Mouse (Mus musculus): ENCODE measurements at regions not wholly inside any gene's neighbourhood (a gene's known extent, or its start where the extent isn't known, plus 50 kb on each side); places are given as distances from the start of the nearest gene placed in this dataset.

DNA sequence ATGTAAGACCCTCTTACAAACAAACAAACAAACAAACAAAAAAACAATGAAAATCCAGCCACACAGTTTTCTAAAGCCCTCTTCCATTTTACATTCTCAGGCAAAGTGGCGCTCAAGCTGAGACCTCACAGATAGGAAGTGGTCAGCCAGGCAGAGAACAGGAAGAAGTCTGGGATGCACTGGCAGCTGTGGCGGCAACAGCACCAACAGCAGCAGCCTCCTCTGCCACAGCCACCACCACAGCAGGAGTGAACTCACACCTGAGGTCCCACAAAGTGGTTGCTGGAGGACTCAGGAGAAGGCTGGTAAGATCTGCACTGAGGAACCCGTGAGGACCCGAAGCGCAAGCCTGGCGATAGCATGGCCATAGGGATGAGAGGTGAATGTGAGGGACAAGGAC lies 156.3 kb downstream of the Grm4 start:
- no peak for DNase-seq (ENCODE audit: low spot score)

DNA sequence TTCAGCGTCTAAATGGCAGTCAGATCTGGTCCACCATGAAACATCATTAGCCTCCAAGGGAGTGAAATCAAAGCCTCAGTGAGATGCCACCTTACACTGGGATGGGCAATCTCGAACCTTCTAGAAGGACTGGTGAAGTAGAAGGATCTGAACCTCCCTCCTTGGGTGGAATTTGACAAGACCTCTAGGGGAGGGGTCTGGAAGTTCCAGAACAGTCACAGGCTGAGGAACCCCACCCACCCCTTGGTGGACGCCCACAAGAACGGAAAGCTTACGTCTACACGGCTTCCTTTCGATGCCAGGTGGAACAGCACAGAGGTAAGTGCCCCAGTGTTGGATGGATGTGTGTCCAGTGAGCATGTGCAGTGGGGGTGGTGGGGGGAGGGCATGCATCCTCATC lies 156.9 kb downstream of the Grm4 start:
- no peak for DNase-seq (ENCODE audit: low spot score)

DNA sequence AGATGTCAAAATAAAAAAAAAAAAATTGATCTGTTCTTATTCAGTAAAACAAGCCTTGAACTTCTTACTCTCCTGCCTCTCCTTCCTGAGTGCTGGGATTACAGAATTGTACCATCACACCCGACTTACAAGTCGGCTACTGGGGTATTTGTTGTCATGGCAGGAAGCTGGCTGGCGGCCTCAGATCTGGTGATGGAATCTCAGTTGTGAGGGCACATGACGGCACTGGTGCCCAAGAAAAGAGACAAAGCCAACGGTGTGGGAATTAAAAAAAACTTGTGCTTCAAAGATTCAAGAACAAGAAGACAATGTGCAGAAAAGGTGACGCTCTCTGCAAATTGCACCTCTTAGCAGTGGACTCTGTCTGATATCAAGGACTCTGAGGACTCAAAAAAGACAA lies 157.3 kb downstream of the Grm4 start:
- DNase-seq (ENCODE audit: low spot score): no peak

DNA sequence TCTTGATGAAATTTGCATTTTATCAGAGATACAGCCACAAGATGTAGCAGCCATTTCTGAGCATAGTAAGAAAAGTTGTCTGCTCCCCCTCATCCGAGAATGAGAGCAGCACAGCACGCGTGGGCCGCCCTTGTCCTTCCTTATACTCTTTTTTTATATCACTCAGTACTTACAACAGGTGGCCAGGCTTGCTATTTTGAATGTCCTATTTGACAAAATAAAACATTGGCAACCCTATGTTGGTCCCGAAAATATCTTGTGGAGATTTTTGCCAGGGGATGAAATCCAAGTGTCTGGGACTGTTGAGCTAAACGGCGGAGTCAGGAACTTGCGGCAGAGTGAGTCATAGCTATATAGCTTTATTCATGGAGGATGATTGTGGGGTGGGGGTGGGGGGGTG lies 158.0 kb upstream of the Lemd2 start:
- no peak for DNase-seq (ENCODE audit: low spot score)

DNA sequence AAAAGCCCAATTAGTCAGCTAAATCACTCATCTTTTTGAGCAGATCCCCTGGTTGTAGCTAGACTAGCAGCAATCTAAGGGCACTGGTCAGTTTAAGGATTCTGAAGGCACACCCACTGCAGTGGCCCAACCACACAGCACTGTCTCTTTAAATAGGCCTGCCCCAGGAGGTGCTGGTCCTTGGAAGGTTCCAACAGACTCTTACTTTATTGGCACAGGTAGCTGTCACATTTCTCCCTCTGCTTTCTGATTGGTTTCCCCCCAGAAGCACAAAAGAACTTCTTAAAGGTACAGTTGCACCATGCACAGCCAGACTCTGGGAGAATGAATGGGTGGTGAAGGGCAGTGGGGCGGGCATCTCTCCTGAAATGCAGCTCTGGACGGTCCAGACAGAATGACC lies 157.1 kb upstream of the Lemd2 start:
- no peak for DNase-seq (ENCODE audit: low spot score)

DNA sequence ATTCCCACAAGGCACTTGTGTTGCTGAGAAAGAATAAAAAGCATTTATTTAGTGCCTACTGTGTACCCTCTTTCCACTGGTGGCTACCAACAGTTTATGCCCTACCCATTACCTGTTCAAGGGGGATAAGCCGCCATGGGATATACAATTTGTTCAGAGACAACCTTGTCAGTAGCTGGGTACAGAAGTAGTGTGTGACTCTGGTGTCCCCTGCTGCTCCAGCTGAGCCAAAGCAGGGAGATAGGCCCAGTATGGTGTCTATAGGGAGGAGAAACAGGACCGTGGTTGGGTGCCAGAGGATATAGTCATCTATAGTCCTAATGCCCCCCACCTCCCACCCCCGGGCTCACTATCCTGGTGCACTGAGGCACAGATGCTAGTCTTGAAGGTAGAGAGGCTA lies 152.6 kb upstream of the Lemd2 start:
- no peak for DNase-seq (ENCODE audit: low spot score)

DNA sequence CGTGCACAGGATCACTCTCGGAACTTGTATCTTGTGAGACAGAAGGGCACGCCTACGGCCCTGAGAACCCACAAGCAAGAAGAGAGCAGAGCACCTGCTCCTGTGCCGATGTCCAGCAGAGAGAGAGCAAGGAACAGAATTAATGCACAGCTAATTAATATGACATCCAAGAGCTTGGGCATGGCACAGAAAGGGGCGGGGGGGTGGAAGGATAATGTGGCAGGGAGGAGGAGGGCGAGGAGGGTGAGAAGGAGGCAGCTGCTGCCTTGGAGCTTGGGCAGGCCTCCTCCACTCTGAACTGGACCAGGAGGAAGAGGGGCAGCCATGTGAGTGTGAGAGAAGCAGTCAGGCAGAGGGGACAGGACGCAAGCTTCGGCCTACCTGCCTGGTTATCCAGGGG lies 151.4 kb upstream of the Lemd2 start:
- DNase-seq (ENCODE audit: low spot score): no peak

DNA sequence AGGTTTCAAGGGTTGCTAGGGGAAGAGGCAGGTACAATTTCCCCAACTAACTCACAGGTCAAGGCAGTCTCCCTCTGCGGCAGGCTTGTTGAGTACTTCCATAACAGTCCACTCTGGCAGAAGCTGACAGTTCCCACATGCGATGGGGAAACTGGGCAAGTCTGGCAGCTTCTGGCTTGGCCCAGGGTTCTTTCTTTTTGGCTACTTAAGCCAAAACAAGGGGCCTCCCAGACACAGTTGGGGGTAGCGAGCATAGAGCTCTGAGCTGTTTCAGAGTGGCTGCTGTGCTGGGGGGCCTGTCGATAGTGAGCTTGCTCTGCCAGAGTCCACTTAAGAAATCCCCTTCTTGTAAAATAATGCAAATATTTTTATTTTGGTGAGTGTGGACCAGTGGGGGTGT lies 150.8 kb upstream of the Lemd2 start:
- no peak for DNase-seq (ENCODE audit: low spot score)

DNA sequence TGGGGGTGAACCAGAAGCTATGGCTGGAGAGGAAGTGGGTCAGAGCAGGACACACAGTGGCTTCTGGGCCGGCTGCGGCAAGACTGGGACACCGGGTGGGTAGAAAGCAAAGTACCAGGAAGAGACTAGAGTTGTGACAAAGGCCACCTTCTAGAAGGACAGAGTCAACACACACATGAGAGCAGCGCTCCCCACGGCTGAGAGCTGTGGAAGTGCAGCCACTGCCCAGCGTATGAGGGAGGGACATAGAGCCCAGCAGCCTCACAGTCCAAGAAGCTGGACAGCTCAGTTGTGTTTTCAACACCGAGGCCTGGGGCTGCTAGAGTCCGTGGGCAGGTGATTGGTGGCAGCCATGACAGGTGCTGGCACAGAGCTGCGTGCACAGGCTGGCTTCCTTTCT lies 145.6 kb upstream of the Lemd2 start:
- no peak for DNase-seq (ENCODE audit: low spot score)

DNA sequence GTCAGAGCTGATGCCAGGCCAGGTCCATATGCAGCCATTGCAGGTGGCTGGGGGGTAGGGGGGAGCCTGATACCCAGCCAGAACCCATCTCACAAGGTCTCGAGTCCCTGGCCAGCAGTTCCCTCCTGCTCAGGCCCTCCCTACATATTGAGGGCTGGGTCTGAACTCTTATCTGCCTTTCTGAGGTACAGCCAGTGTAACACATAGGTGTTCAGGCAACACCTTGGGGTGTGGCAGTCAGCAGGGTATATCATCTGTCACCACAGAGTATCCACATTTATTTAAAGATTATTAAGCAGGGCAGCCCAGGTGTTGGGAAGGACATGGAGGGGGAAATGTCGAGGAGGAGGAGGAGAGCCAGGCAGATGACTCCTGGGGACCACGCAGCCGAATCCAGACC lies 145.2 kb upstream of the Lemd2 start:
- DNase-seq (ENCODE audit: low spot score): no peak

DNA sequence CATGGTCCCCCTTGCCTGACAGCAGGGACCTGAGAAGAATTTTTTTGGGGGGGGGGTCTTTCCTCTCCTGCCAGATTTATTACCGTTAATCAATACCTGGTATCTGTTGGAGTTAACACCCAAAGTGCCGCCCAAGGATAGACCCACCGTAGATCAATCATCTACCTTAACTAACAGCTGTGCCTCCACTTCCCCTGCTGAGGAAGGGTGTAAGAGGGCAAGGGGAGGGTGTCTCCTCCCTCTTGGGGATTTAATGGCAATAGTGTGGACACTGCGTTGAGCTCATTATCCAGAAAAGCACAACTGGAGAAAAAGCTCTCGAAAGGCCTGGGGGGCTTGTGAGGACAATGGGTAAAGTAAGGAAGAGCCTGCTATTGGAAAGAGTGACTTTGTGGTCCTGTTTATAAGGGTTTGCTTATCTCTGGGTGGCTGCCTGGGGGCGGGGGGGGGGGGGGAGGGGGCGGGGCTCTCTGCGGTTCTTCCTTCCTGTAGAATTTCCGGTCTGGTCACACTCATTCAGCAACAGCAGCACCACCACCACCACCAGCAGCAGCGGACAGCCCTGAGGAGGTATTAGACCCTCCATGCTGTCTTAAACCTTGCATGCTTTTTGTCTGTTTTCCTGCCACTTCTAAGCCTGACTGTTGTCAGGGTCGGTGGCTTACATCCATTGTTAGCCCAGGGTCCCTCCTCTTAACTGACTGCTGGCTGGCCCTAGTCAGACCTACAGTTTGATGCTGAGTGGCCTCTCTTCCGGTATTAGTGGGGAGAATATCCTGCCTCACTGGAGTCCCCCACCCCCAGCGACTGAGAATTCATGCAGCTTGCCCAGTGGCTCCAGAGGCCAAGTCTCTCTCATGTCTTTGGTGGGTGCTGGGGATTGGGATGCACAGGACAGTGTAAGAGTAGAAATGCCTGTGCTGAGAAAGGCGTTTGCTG lies 138.0 kb upstream of the Lemd2 start:
- DNase-seq (ENCODE audit: low spot score): no peak

DNA sequence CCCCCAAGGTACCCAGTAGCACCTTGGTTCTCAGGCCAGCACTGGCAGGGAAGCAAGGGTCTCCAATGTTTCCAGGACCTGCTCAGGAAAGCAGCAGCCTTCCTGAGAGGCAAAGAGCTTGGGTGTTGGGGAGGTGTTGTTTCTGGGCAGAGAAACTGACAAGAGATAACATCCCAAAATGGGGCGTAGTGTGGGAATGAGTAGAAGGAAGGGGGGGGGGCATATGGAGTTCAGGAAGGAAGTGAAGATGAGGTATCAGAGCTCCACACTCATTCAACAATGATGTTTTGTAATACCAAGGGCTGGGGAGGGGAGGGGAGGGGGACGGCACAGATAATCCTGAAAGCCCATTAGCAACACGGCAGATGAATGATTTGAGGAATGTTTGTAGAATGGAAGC lies 135.6 kb upstream of the Lemd2 start:
- no peak for DNase-seq (ENCODE audit: low spot score)

DNA sequence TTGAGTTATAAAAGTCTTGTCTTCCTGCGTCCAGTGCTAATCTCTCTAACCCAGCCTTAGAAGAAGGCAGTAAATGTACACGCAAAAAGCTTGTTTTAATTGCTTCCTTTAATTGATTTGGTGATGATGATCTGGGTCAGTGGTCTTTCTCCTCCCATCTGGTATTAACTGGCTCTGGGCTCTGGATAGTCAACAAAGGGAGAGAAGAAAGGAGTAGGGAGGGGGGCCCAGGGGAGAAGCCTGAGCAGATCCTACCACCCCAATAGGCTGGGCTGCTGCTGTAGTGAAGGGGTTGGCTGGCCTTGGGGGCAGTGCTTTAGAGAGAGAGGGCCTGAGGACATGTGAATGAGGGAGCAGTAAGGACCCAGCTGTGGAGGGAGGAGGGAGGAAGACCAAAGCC lies 135.0 kb upstream of the Lemd2 start:
- DNase-seq (ENCODE audit: low spot score): no peak

DNA sequence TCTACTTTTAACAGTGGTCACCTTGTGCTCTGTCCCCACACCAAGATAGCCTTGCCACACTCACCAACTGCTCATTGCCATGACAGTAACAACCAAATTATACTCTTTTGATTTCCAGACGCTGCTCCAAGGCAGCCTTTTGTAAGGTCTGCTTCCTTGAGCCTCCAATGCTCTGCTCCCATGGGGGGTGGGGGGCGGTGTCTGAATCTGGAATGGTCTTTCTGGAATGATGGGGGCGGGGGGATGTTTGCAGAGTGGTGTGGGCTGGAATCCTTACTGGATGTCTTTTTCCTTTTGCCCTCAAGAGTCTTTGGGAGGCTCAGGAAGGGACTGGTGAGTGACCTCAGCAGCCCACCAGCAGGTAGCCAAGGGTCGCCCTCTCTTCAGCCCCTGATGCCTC lies 131.4 kb upstream of the Lemd2 start:
- no peak for DNase-seq (ENCODE audit: low spot score)

DNA sequence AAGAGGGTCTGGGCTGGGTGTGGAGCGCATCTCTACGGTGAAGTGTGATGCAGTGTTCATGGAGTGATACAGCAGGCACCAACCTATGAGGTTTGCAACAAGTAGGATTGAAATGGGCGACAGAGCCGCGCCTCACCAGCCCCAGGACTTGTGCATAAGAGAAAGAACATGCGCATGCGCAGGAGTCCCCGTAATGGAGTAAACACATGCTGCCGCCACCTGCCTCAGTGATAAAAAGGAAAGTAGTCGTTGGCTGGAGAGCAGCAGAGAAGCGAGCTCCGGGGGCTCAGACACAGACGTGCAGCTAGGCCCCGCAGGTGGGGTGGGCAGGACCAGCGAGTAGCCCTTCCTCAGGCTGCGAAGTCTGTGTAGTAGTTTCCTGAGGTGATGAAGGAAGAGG lies 129.3 kb upstream of the Lemd2 start:
- no peak for DNase-seq (ENCODE audit: low spot score)

DNA sequence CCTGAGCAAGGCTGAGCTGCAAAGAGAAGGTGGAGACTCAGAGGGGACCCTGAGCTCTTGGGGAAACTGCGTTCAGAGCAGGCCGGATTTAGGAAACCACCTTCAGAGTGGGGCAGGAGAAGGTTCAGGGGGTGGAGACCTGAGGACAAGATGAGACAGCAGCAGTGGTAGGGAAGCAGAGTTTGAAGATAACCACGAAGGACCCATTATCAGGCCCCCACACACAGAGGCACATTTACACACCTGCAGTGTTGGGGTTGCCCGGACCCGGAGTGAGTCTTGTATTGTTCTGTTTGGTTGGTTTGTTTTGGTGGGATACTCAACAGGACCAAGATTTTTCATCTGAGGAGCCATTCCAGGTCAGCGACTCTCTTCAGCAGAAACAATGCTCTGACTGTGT lies 128.9 kb upstream of the Lemd2 start:
- no peak for DNase-seq (ENCODE audit: low spot score)

DNA sequence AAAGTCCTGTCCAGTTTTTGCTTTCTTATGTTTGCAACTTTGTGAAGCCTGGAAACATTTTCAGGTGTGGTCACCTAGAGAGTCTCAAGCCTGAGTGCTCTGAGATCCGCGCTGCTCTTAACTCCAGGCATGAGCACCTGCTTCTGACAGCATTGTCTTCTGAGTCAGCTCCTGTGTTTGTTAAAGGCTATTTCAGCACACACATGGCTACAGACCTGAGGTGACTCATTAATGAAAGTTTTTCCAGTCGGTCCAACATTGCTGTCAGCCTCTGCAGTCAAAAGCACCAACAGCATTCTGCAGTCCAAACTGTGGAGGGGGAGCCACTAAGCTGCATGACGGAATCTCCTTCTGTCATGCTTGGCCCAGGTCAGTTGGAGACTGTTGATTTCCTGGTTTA lies 127.8 kb upstream of the Lemd2 start:
- no peak for DNase-seq (ENCODE audit: low spot score)

DNA sequence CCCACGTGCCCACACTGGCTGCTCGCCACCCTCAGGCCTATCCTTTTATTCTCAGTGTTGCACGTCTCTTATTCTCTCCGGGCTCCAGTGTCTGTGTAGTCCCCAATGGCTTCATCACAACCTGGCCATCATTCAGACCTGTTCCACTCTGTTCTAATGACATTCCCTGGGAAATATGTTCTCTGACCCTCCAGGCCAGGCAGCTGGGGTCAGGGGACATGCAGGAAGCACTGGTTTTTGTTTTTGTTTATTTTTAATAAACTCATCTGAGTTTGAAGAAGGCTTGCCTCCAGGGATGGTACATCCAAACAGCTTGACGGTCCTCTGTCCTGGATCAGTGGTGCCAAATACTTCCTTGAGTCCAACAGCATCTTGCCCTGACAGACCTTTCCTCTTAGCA lies 127.4 kb upstream of the Lemd2 start:
- DNase-seq (ENCODE audit: low spot score): no peak

DNA sequence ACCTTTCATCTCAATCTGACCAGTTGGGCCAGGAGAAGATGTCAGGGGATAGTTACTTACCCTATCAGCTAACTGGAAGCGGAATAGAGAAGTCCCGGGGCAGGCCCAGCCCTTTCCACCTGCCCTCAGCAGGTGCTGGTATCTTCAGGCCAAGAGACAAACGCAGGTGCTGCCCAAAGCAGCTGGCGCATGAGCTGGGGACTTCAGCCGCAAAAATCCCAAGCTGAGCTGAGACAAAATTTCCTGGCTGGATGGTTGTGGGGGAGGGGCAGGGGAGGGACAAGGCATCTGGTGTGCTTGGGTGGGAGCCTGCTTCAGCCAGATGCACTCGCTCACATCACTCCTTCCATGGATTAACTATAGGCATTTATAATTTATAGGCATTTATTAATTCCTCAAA lies 125.5 kb upstream of the Lemd2 start:
- DNase-seq (ENCODE audit: low spot score): no peak

DNA sequence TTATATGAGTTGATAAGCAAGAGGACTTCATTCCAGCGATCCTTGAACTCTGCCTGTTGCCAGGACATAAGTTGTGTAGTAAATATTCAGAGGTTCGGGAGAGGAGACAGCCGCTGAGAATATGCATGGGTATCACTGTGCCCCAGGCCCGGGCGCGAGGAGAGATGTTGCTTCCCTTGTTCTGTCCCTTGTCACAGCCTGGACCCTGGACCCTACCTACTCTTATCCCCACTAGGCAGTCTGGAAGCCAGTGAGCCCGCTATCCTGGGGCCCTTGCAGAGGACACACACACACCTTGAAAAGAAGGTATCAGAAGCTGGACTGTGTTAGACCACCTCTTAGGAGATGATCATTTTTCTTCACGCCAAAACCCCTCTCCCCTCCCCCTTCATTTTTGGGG lies 124.9 kb upstream of the Lemd2 start:
- DNase-seq (ENCODE audit: low spot score): no peak

DNA sequence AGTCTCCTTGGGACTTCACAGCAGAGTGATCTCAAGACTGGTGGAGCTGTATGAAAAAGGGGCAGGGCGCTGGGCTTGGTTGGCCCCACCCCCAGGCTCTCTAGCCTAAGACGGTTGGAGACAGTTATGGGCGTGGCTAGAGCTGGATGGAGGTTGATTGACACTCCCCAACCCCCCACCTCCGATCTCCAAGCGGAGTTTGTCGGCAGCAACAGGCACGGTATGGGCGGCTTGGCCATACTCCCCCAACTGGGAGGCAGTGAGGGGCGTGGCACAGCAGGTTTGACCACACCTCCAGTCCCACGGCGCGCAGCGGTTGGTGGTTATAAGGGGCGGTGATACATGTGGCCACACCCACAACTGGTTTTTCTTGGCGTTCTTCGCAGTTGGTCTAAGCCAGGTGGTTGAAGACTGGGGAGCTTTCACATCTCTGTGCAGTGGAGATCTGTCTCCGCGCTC lies 120.8 kb upstream of the Lemd2 start:
- DNase-seq (ENCODE audit: low spot score): peak; percentile 57

DNA sequence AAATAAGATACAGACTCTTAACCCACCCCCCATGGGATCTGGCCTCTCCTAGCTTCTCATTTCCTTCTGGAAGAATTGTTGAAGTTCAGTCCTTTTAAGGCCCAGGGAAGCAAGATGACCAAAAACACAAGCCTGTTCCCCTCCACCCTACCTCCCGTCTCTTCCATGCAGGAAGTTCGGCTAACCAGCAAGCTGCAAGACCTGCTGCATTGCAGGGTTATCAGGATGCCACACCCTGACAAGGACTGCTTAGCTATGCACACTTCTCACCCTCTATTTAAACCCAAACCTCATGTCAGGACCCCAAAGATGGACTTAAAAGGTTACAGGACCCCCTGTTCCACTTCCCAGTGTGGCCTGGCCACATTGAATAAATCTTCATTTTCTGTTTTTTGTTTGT lies 119.2 kb upstream of the Lemd2 start:
- DNase-seq (ENCODE audit: low spot score): no peak

DNA sequence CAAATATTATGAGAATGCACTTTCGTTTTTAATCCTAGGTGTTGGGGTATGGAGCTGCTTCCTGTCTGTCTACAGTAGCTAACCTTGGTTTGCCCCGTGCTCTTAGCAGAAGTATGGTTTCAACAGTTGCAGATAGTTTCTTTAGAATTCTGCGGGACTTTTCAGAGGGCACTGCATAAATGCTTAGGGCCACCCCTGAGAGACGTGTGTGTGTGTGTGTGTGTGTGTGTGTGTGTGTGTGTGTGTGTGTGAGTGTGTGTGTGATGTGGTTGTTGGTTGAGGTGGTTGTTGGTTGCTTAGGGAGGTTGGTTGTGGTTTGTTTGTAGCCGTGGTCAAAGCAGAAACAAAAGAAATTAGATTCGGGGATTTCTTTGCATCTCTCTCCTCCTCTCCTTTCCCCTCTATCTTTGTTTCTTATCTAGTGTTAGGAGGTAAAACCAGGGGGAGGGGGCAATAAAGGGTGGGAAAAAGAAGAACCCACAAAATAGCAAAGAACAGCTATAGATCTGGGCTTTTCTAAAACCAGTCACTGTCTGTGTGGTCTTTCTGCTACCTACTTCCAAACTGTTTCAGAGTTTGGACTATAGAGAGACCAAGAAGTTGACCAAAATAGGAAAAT lies 118.7 kb upstream of the Lemd2 start:
- DNase-seq (ENCODE audit: low spot score): no peak
